Mouse (Mus musculus): ENCODE measurements around the gene Ggt1. TPM values are rescaled to one million over a fixed set of nuclear protein-coding genes. Genes with fewer than 3 reads are reported as not detected.
A peak's percentile ranks its signal among the peaks of the same experiment; 100 is the strongest.
"Not testable (repeated sequence)": the region's sequence is repeated elsewhere in the genome, so short reads cannot be mapped to it uniquely, and the experiment has no call there.

Ggt1 gene
- total RNA-seq (2022) = not detected

- DNase-seq (ENCODE audit: low spot score) = no peak
Observed at GRCm38 (mm10) chr10:75561071-75561654, at the start of gene Ggt1. Gene Ggt1 (plus strand): TSS chr10:75561604.

GRCm38 (mm10) chr10:75511897-75512296, 49.5 kb upstream of the Ggt1 start:
- no peak for DNase-seq (ENCODE audit: low spot score)

GRCm38 (mm10) chr10:75512796-75513195, 48.6 kb upstream of the Ggt1 start:
- DNase-seq (ENCODE audit: low spot score) = no peak

GRCm38 (mm10) chr10:75513306-75514067, 47.9 kb upstream of the Ggt1 start:
- no peak for DNase-seq (ENCODE audit: low spot score)

- DNase-seq (ENCODE audit: low spot score) = no peak
Observed at GRCm38 (mm10) chr10:75514361-75514760, 47.0 kb upstream of the Ggt1 start.

GRCm38 (mm10) chr10:75515216-75516037, 46.0 kb upstream of the Ggt1 start:
- DNase-seq (ENCODE audit: low spot score) = no peak

- DNase-seq (ENCODE audit: low spot score) = no peak
Observed at GRCm38 (mm10) chr10:75516038-75516723, 45.2 kb upstream of the Ggt1 start.

GRCm38 (mm10) chr10:75516724-75517072, 44.7 kb upstream of the Ggt1 start:
- DNase-seq (ENCODE audit: low spot score) = no peak

GRCm38 (mm10) chr10:75517073-75517757, 44.2 kb upstream of the Ggt1 start, which contains the start of gene Snrpd3:
Gene Snrpd3 (plus strand): TSS chr10:75517551.
- DNase-seq (ENCODE audit: low spot score) = peak; percentile 93

GRCm38 (mm10) chr10:75517758-75518143, 43.7 kb upstream of the Ggt1 start, which contains the start of gene Gucd1:
Gene Gucd1 (minus strand): TSS chr10:75517972.
- DNase-seq (ENCODE audit: low spot score) = peak; percentile 99

GRCm38 (mm10) chr10:75520581-75520980, 40.8 kb upstream of the Ggt1 start:
- no peak for DNase-seq (ENCODE audit: low spot score)

GRCm38 (mm10) chr10:75521643-75522042, 39.8 kb upstream of the Ggt1 start:
- no peak for DNase-seq (ENCODE audit: low spot score)

- DNase-seq (ENCODE audit: low spot score) = not testable (repeated sequence)
Observed at GRCm38 (mm10) chr10:75525450-75525849, 36.0 kb upstream of the Ggt1 start.

- DNase-seq (ENCODE audit: low spot score) = no peak
Observed at GRCm38 (mm10) chr10:75530322-75530721, 31.1 kb upstream of the Ggt1 start.

- no peak for DNase-seq (ENCODE audit: low spot score)
Observed at GRCm38 (mm10) chr10:75531532-75532090, 29.8 kb upstream of the Ggt1 start.

- no peak for DNase-seq (ENCODE audit: low spot score)
Observed at GRCm38 (mm10) chr10:75534216-75534615, 27.2 kb upstream of the Ggt1 start.

GRCm38 (mm10) chr10:75534934-75535333, 26.5 kb upstream of the Ggt1 start:
- peak; percentile 36 for DNase-seq (ENCODE audit: low spot score)

GRCm38 (mm10) chr10:75535423-75535822, 26.0 kb upstream of the Ggt1 start:
- DNase-seq (ENCODE audit: low spot score) = peak; percentile 36

GRCm38 (mm10) chr10:75536123-75536522, 25.3 kb upstream of the Ggt1 start:
- no peak for DNase-seq (ENCODE audit: low spot score)

GRCm38 (mm10) chr10:75547901-75548300, 13.5 kb upstream of the Ggt1 start:
- no peak for DNase-seq (ENCODE audit: low spot score)

GRCm38 (mm10) chr10:75548486-75548885, 12.9 kb upstream of the Ggt1 start:
- no peak for DNase-seq (ENCODE audit: low spot score)
